Mouse (Mus musculus): ENCODE results near the gene Zscan12.

DNA sequence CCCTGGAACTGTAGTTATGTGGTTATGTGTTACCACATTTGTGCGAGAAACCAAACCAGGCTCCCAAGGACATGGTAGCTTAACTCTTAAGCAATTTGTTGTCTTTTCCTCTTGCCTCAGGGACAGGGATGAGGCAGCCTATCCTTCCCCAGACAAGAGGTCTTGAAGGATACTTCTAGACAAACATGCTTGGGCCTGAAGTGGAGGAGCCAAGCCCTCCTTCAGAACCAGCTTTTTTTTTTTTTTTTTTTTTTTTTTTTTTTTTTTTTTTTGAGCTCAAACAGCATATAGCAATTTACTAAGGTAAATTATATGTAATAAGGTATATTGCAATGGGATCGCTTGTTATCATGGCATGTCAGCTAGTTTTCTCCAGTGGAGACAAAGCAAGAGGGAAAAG is 53.1 kb downstream of the Zscan12 start:
- no peak for TF ChIP-seq CTCF (IDR thresholded peaks at IDR 0.05)
- no peak for TF ChIP-seq POLR2A (IDR thresholded peaks at IDR 0.05; ENCODE audit: insufficient read depth, low read depth, low read length)
